Mouse (Mus musculus) E14TG2a.4 (cell line): ENCODE measurements at regions not wholly inside any gene's neighbourhood (a gene's known extent, or its start where the extent isn't known, plus 50 kb on each side); places are given as distances from the start of the nearest gene placed in this dataset.

Source experiments
- H3K27me3 ChIP-seq: 2 replicates; pipeline ENCODE4 v1.6.1; 2014; ENCODE audit warnings: low read length, control low read depth; ENCODE audit not compliant: insufficient read depth
- H3K36me3 ChIP-seq: 2 replicates; pipeline ENCODE4 v1.6.1; 2014; ENCODE audit warnings: low read length, control low read depth; ENCODE audit not compliant: insufficient read depth
- H3K4me1 ChIP-seq: replicated peaks from 2 replicates; pipeline ENCODE4 v1.6.1; 2014; ENCODE audit warnings: low read depth, low read length, control low read depth
- H3K4me3 ChIP-seq: replicated peaks from 2 replicates; pipeline ENCODE4 v1.5.1; 2014; ENCODE audit warnings: mild to moderate bottlenecking, low read length
- H3K9me3 ChIP-seq: 2 replicates; pipeline ENCODE4 v1.6.1; 2014; ENCODE audit warnings: low read length, control low read depth
- CTCF ChIP-seq: conservative IDR thresholded peaks from 2 replicates; pipeline ENCODE4 v1.5.1; 2014; ENCODE audit warnings: low read length
- NANOG ChIP-seq: IDR thresholded peaks from 2 replicates; pipeline ENCODE4 v1.6.1; 2014; ENCODE audit warnings: borderline replicate concordance, low read length, mixed read lengths
- POU5F1 ChIP-seq: IDR thresholded peaks from 2 replicates; pipeline ENCODE4 v1.6.1; 2014; ENCODE audit warnings: low read length, borderline replicate concordance

GRCm38 (mm10) chr13:60032586-60032985 lies 144.6 kb downstream of the Gas1 start:
- Histone ChIP-seq H3K4me3 (no peak overlapping the region), H3K36me3 (no peaks in the 10 kb centered on the region), H3K27me3 (no peaks in the 10 kb centered on the region), H3K4me1 (no peaks in the 10 kb centered on the region), H3K9me3 (peaks cover 83% of the 10 kb centered on the region)
- no peak for TF ChIP-seq NANOG
- TF ChIP-seq POU5F1: no peak
- TF ChIP-seq CTCF: no peak

DNA sequence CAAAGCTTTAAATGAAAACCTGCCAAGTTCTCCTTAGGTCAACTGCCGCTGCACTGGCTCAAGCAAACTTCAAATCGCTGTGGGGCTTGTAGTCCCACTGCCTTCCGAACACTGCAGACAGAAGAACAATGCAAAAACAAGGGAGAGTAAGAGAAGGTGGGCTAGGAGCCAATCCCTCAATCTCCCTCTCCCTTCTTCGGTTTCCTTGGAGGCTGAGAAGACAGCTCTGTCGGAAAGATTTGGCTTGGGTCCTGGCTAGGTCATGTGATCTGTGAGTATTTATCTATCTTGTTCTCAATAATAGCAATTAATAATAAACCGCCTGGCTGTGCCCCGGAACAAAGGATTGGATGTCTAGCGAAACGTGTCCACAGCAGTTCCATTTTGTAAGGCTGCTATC lies 147.6 kb downstream of the Gas1 start:
- Histone ChIP-seq H3K36me3 (no peaks in the 10 kb centered on the region), H3K27me3 (no peaks in the 10 kb centered on the region), H3K9me3 (peaks cover 69% of the 10 kb centered on the region), H3K4me3 (no peak overlapping the region), H3K4me1 (no peaks in the 10 kb centered on the region)
- no peak for TF ChIP-seq CTCF

DNA sequence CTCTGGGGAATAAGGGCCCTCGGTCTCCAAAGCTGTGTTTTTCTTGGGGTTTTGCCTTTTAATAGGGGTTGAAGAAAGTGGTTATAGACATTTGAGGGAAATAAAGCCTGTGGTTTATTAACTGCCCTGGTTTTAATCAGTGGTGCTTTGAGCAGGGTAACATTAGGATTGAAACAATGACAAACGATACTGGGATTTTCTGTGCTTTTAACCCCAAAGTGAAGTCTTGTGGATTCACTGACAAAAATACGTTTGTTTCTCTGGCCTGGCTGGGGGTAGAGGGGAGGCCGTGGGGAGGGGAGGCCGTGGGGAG lies 157.0 kb downstream of the Gas1 start:
- TF ChIP-seq POU5F1: no peak
- TF ChIP-seq NANOG: no peak
- TF ChIP-seq CTCF: no peak

GRCm38 (mm10) chr13:60019291-60020174 lies 157.6 kb downstream of the Gas1 start:
- TF ChIP-seq POU5F1 (no peak), NANOG (no peak), CTCF (no peak)
- H3K4me1 ChIP-seq: no peaks in the 10 kb centered on the region
- H3K36me3 ChIP-seq: no peaks in the 10 kb centered on the region
- no peaks in the 10 kb centered on the region for H3K27me3 ChIP-seq
- H3K4me3 ChIP-seq: no peak overlapping the region
- peaks cover 59% of the 10 kb centered on the region for H3K9me3 ChIP-seq

More for the DNA sequence above, 157.0 kb downstream of the Gas1 start:
- no peaks in the 10 kb centered on the region for H3K27me3 ChIP-seq
- H3K9me3 ChIP-seq: peaks cover 59% of the 10 kb centered on the region
- no peak overlapping the region for H3K4me3 ChIP-seq
- no peaks in the 10 kb centered on the region for H3K36me3 ChIP-seq
- H3K4me1 ChIP-seq: no peaks in the 10 kb centered on the region

DNA sequence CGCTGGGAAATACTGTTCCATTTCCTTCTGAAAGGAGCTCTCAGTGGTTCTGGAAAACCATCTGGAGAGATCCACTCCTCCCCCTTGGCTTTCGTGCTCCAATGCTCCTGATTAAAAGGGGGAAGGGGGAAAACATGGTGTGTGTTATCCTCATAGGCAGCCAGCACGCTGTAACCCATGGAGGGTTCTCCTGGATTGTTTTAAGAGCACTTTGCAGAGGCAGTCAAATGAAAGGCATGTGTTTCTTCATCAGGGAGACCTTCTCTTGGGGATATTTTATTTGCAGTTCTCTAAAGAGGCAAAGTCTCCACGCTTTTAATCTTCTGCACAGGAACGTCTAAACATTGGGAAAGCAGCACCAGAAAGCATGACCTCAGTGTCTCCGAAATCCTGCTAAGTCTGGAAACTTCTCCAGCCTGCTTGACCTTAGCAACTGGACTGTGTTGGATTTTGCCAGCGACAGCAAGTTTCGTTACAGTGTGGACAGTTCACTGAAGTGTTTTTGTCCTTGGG lies 161.3 kb downstream of the Gas1 start:
- Histone ChIP-seq H3K4me3 (no peak overlapping the region), H3K4me1 (no peaks in the 10 kb centered on the region), H3K9me3 (peaks cover 60% of the 10 kb centered on the region), H3K27me3 (no peaks in the 10 kb centered on the region), H3K36me3 (no peaks in the 10 kb centered on the region)
- TF ChIP-seq POU5F1 (no peak), CTCF (no peak), NANOG (no peak)

- Histone ChIP-seq H3K9me3 (peaks cover 25% of the 10 kb centered on the region), H3K4me1 (no peaks in the 10 kb centered on the region)
- no peak for TF ChIP-seq CTCF
- no peak for TF ChIP-seq POU5F1
- TF ChIP-seq NANOG: no peak
These were observed 164.9 kb downstream of the Gas1 start for GRCm38 (mm10) chr13:60012046-60012813.

DNA sequence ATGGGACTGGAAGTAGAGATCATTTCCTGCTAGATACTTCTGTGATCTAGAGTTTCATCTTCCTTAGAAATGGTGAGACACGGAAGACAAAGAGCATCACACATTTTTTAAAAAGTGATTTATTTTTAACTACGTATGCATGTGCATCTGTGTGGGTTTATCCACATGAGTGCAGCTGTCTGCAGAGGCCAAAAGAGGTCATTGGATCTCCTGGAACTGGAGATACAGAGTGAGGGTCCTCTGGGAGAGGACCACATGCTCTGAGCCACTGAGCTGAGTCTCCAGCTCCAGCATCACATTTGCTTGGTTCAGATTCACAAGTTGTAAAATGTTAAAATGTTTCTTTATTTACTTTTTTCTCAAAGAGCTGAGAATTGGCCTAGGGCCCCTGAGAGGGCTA lies 166.1 kb downstream of the Gas1 start:
- Histone ChIP-seq H3K4me3 (no peak overlapping the region), H3K27me3 (no peaks in the 10 kb centered on the region), H3K9me3 (peaks cover 16% of the 10 kb centered on the region), H3K36me3 (no peaks in the 10 kb centered on the region), H3K4me1 (no peaks in the 10 kb centered on the region)
- no peak for TF ChIP-seq CTCF
- TF ChIP-seq NANOG: no peak
- TF ChIP-seq POU5F1: no peak

More at GRCm38 (mm10) chr13:60012046-60012813, 164.9 kb downstream of the Gas1 start:
- Histone ChIP-seq H3K4me3 (no peak overlapping the region), H3K36me3 (no peaks in the 10 kb centered on the region), H3K27me3 (no peaks in the 10 kb centered on the region)

- Histone ChIP-seq H3K9me3 (0 out of 2 replicates have a peak, but pooled peaks cover 7% of the 10 kb centered on the region), H3K4me3 (no peak overlapping the region), H3K4me1 (no peaks in the 10 kb centered on the region), H3K36me3 (no peaks in the 10 kb centered on the region), H3K27me3 (no peaks in the 10 kb centered on the region)
- TF ChIP-seq POU5F1: no peak
- TF ChIP-seq NANOG: no peak
- no peak for TF ChIP-seq CTCF
These were observed 169.6 kb downstream of the Gas1 start for GRCm38 (mm10) chr13:60007593-60007992.

DNA sequence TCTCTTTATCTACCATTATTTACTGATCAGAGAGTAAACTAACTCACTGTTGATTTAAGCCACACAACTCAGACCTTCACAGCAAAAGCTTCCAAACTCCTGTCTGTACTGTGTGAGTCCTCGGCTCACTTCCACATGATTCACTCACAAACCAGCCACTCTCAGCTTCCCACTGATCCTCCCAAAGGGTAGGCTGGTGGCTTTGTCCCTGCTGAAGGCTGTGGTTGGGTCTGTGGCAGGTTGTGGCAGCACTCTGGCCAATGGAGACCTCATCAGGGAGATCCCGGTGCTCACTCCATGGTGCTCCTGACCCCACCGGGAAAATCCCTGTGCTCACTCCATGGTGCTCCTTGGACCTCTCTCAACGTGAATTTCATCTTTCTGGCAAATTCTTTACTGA lies 170.1 kb downstream of the Gas1 start:
- no peak overlapping the region for H3K4me3 ChIP-seq
- H3K9me3 ChIP-seq: 0 out of 2 replicates have a peak, but pooled peaks cover under 1% of the 10 kb centered on the region
- H3K36me3 ChIP-seq: no peaks in the 10 kb centered on the region
- TF ChIP-seq POU5F1: no peak
- TF ChIP-seq NANOG: no peak
- TF ChIP-seq CTCF: no peak
- H3K27me3 ChIP-seq: no peaks in the 10 kb centered on the region
- no peaks in the 10 kb centered on the region for H3K4me1 ChIP-seq
